Mouse (Mus musculus): Measurements from ENCODE around the gene S100a5. TPM values are rescaled to one million over a fixed set of nuclear protein-coding genes. Genes with fewer than 3 reads are reported as not detected.

The S100a5 gene
- polyA plus RNA-seq (2015; fragmentation: Nextera tagmentation; extraction: Ambion mirVana): not detected in 2 replicates

DNA sequence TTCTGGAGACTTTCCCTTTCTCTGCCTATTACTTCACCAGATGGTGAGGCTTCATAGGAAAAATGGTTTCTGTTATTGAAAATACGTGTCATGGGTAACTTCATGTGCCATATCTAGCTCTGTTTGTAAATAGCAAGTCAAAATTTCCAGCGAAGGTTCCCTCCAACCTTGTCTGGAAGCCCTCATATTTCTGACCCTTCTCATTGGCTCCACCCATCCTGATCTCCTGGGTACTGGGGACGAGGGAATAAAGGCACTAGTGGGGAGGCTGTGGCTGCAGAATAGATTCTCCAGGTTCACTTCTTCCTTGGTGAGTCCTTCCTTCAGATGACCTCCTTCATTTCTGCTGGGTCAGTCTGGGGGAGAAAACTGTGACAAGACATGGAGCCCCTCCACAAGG lies at the start of gene S100a5:
Gene S100a5 (plus strand): TSS at position 301 of the 400 bp plus-strand sequence.
- no peak for ATAC-seq (replicated peaks; ENCODE audit: insufficient number of reproducible peaks, insufficient read depth, low FRiP score, low read depth)
- H3K9me3 ChIP-seq (replicated peaks): no peaks in the 10 kb centered on the region
- H3K27ac ChIP-seq: no peak within 1 kb of the TSS
- H3K36me3 ChIP-seq: no peaks in the 10 kb centered on the region
- no peak within 1 kb of the TSS for H3K4me2 ChIP-seq
- 58% methylated on average over 3 of the region's 3 CpGs for WGBS
- H3K27me3 ChIP-seq: no peaks in the 10 kb centered on the region
- no peak within 1 kb of the TSS for H3K9ac ChIP-seq
- no peak within 1 kb of the TSS for H3K4me3 ChIP-seq
- H3K4me1 ChIP-seq (replicated peaks): peaks cover 25% of the 10 kb centered on the region

GRCm38 (mm10) chr3:90560008-90560628 lies 48.2 kb upstream of the S100a5 start, which contains the start of gene S100a3:
TSS of gene S100a3 (plus strand) at chr3:90560578.
- WGBS: 79% methylated on average over 6 of the region's 6 CpGs
- H3K9me3 ChIP-seq (replicated peaks): no peaks in the 10 kb centered on the region
- no peaks in the 10 kb centered on the region for H3K27me3 ChIP-seq
- no peaks in the 10 kb centered on the region for H3K4me1 ChIP-seq (replicated peaks)
- no peak for ATAC-seq (replicated peaks; ENCODE audit: insufficient number of reproducible peaks, insufficient read depth, low FRiP score, low read depth)
- no peak within 1 kb of the TSS for H3K4me2 ChIP-seq
- H3K36me3 ChIP-seq: no peaks in the 10 kb centered on the region
- no peak within 1 kb of the TSS for H3K9ac ChIP-seq
- no peak within 1 kb of the TSS for H3K4me3 ChIP-seq
- no peak within 1 kb of the TSS for H3K27ac ChIP-seq

DNA sequence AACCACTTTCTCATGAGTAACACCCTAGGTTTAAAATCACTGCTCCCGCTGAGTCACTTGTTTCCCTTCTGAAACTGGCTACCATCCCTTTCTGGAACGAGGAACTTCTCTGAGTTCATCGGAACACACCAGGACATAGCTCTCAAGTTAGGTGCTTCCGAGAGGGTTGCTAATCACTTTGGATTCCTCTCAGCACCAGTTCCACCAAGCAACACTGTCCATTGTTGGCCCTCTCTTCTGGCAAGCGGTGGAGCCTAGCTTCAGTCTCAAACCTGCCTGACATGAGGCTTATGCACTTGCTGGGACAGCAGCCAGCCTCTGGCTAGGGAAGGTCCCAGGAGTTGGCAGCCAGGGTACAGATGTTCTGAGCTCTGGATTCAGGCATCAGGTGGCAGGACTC lies 33.6 kb upstream of the S100a5 start:
- Histone ChIP-seq H3K4me2 (no peak overlapping the region), H3K4me1 (replicated peaks) (no peaks in the 10 kb centered on the region), H3K9ac (no peak overlapping the region), H3K27me3 (no peaks in the 10 kb centered on the region), H3K9me3 (replicated peaks) (no peaks in the 10 kb centered on the region), H3K4me3 (no peak overlapping the region), H3K27ac (no peak overlapping the region), H3K36me3 (no peaks in the 10 kb centered on the region)
- 70% methylated on average over 5 of the region's 5 CpGs for WGBS
- ATAC-seq (replicated peaks; ENCODE audit: insufficient number of reproducible peaks, insufficient read depth, low FRiP score, low read depth): no peak

DNA sequence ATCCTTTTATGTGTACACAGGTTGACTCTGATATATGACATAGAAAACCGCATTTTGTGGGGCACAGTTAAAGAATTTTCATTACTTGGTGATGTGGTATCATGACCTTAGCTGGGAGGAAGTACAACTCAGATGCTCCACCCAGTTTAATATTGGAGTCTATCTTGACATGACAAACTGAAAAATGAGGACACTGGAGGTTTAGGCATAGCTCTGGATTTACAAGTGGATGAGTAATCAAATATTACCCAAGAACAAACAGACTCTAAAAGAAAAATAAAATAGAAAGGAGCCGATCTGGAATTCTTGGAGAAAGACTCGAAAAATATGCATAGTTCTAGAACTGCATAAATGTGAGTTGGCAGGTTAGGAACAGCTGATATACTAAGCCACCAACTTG lies 33.0 kb upstream of the S100a5 start:
- Histone ChIP-seq H3K4me3 (no peak overlapping the region), H3K9me3 (replicated peaks) (no peaks in the 10 kb centered on the region), H3K27ac (no peak overlapping the region), H3K9ac (no peak overlapping the region), H3K27me3 (no peaks in the 10 kb centered on the region), H3K4me1 (replicated peaks) (no peaks in the 10 kb centered on the region), H3K36me3 (no peaks in the 10 kb centered on the region), H3K4me2 (no peak overlapping the region)
- WGBS: 78% methylated on average over 3 of the region's 3 CpGs
- no peak for ATAC-seq (replicated peaks; ENCODE audit: insufficient number of reproducible peaks, insufficient read depth, low FRiP score, low read depth)

DNA sequence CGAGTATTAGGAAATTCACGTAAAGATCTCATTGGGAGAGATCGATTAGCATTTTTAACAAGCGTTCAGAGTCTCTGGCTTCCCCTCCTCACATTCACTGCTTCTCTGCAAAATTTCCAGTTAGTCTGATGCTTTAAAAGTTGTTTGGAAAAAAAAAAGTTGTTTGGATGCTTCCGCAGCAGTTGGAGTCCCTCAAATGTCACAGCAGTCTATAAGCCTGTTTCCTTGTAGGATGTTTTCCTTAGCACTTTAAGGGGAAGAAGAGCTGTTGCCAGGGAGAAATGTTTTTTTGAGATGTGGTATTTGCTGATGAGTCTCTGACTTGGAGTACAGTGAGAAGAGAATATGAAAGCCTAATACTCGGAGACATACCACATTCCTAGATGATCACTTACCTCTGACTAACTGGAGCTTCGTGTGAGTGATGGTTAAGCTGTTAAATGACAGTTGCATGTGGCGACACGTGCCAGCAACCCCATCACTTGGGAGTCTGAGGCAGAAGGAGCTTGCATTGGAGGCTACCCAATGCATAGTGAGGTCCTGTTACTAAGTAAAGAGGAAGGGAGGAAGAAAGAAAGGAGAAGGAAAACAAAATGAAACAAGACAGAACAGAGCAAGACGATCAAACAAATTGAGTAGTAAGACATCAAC lies 31.8 kb upstream of the S100a5 start:
- H3K4me2 ChIP-seq: no peak overlapping the region
- no peaks in the 10 kb centered on the region for H3K9me3 ChIP-seq (replicated peaks)
- H3K4me3 ChIP-seq: no peak overlapping the region
- H3K27me3 ChIP-seq: no peaks in the 10 kb centered on the region
- H3K9ac ChIP-seq: no peak overlapping the region
- no peak overlapping the region for H3K27ac ChIP-seq
- no peaks in the 10 kb centered on the region for H3K36me3 ChIP-seq
- WGBS: 58% methylated on average over 10 of the region's 10 CpGs
- no peak for ATAC-seq (replicated peaks; ENCODE audit: insufficient number of reproducible peaks, insufficient read depth, low FRiP score, low read depth)
- no peaks in the 10 kb centered on the region for H3K4me1 ChIP-seq (replicated peaks)

DNA sequence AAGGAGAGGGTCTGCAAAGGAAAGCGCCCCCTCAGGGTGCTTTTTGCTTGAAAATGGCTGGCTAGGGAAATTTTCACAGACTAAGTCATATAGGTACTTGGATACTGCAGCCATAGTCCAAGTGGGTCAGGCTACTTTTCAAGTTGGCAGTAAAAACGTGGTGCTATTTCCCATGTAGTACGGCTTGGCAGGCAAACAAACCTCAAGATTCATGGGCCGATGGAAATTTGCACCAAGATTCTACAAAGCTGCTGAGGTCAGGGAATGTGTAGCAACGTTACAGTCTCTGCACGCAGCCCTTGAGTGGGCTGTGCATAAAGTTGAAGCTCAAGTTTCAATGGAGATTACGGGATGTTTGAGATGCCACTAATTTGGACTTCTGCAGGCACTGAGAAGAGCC lies 28.9 kb upstream of the S100a5 start:
- no peaks in the 10 kb centered on the region for H3K36me3 ChIP-seq
- H3K9me3 ChIP-seq (replicated peaks): no peaks in the 10 kb centered on the region
- WGBS: 47% methylated on average over 7 of the region's 7 CpGs
- H3K9ac ChIP-seq: no peak overlapping the region
- ATAC-seq (replicated peaks; ENCODE audit: insufficient number of reproducible peaks, insufficient read depth, low FRiP score, low read depth): no peak
- H3K4me3 ChIP-seq: no peak overlapping the region
- H3K4me1 ChIP-seq (replicated peaks): peaks cover 7% of the 10 kb centered on the region
- H3K4me2 ChIP-seq: no peak overlapping the region
- no peaks in the 10 kb centered on the region for H3K27me3 ChIP-seq
- H3K27ac ChIP-seq: no peak overlapping the region

DNA sequence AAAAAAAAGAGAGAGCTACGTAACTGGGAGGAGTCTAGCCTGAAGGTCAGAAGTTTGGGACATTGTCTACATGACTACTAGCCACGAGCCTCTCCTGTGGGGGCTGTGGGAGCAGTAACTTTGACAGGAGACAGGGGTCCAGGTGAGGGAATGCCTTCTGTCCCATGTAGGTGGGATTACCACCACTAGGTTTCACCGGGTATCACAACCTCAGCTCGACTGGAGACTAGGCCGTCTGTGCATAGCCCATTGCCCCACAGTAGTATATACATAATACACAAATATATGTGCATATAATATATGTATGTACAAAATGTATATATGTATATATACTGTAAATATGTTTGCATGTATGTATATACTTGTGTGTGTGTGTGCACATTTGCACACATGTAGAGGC lies 27.2 kb upstream of the S100a5 start:
- no peaks in the 10 kb centered on the region for H3K27me3 ChIP-seq
- H3K27ac ChIP-seq: no peak overlapping the region
- no peaks in the 10 kb centered on the region for H3K9me3 ChIP-seq (replicated peaks)
- ATAC-seq (replicated peaks; ENCODE audit: insufficient number of reproducible peaks, insufficient read depth, low FRiP score, low read depth): no peak
- peaks cover 7% of the 10 kb centered on the region for H3K4me1 ChIP-seq (replicated peaks)
- WGBS: 88% methylated on average over 5 of the region's 5 CpGs
- no peaks in the 10 kb centered on the region for H3K36me3 ChIP-seq
- H3K9ac ChIP-seq: no peak overlapping the region
- H3K4me2 ChIP-seq: no peak overlapping the region
- no peak overlapping the region for H3K4me3 ChIP-seq

DNA sequence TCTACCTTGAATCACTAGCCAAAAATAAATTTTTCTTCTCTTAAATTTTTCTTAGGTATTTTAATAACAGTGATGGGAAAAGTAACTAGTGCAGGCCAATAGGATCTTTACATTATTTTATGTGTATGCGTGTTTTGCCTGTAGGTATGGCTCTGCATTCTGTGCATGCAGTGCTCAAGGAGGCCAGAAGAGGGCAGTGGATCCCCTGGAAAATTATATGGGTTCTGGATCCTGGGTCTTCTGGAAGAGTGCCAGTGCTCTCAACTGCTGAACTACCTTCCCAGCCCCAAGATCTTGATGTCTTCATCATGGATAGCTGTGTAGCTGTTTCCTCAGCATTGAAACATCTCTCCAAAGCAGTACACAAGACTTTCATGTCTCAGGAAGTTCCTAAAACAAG lies 26.2 kb upstream of the S100a5 start:
- Histone ChIP-seq H3K27me3 (no peaks in the 10 kb centered on the region), H3K4me2 (no peak overlapping the region), H3K9ac (no peak overlapping the region), H3K27ac (no peak overlapping the region), H3K36me3 (no peaks in the 10 kb centered on the region), H3K9me3 (replicated peaks) (no peaks in the 10 kb centered on the region), H3K4me1 (replicated peaks) (peaks cover 7% of the 10 kb centered on the region), H3K4me3 (no peak overlapping the region)
- ATAC-seq (replicated peaks; ENCODE audit: insufficient number of reproducible peaks, insufficient read depth, low FRiP score, low read depth): no peak
- 100% methylated on average over 1 of the region's 1 CpGs for WGBS

DNA sequence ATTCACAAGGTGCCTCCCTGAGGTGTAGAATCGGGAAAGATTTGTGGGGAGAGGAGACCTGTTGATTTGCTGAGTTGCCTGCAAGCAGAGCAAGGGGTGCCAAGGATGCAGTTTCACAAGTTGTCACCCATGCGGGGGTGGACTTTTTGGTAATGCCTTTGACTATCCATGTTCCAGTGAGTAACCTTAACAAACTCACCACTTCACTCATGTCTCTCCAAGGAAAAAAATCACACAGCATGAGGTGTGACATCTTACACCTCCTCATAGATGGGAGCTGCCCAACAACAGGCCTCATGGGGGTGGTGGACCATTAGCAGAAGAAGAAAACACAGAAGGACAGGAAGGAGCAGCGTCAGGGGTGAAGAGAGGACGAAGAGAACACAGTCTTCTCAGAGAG lies 25.8 kb upstream of the S100a5 start:
- ATAC-seq (replicated peaks; ENCODE audit: insufficient number of reproducible peaks, insufficient read depth, low FRiP score, low read depth): no peak
- H3K9me3 ChIP-seq (replicated peaks): no peaks in the 10 kb centered on the region
- H3K4me2 ChIP-seq: no peak overlapping the region
- WGBS: 82% methylated on average over 4 of the region's 4 CpGs
- H3K4me1 ChIP-seq (replicated peaks): peaks cover 7% of the 10 kb centered on the region
- H3K27ac ChIP-seq: no peak overlapping the region
- no peak overlapping the region for H3K9ac ChIP-seq
- no peaks in the 10 kb centered on the region for H3K27me3 ChIP-seq
- H3K36me3 ChIP-seq: no peaks in the 10 kb centered on the region
- H3K4me3 ChIP-seq: no peak overlapping the region

DNA sequence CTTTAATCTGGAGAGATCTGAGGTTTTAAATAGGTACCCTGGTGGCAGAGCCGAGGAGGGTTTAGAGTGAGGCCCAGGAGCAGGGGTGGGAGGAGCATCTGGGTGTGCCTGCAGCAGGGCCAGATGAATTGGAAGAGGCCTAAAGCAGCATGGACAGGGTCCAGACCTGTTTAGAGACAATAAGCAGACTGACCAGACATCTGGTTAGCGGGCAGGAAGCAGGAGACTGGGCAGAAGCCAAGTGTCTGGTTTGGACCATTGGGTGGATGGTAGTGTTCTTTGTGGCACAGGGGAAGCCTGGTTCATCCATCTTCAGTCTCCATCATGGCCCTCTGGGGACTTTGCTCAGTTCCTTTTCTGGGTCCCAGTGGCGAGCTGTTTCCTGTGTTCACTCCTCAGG lies 24.4 kb upstream of the S100a5 start:
- H3K4me2 ChIP-seq: no peak overlapping the region
- H3K9ac ChIP-seq: no peak overlapping the region
- no peak overlapping the region for H3K4me3 ChIP-seq
- H3K4me1 ChIP-seq (replicated peaks): peaks cover 10% of the 10 kb centered on the region
- H3K9me3 ChIP-seq (replicated peaks): no peaks in the 10 kb centered on the region
- no peaks in the 10 kb centered on the region for H3K36me3 ChIP-seq
- H3K27ac ChIP-seq: no peak overlapping the region
- no peak for ATAC-seq (replicated peaks; ENCODE audit: insufficient number of reproducible peaks, insufficient read depth, low FRiP score, low read depth)
- no peaks in the 10 kb centered on the region for H3K27me3 ChIP-seq
- 30% methylated on average over 3 of the region's 3 CpGs for WGBS

DNA sequence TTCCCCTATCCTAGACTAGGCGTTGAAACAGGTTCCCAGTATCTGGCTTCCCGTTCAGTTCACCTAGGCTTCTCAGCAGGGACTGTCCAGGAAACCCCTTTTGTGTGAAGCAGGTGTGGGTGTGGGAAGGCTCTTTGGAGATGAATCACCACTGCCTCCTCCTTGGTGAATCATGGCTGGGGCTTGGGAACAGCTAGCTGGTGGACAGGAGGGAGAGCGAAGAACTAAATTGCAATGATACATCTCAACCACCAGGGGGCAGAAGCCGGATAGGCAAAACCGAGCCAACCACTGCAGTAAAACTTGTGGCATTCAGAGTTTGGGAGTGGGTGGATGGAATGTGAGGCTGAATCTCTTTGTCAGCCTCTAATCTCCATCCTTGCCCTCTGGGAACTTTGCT lies 22.7 kb upstream of the S100a5 start:
- Histone ChIP-seq H3K36me3 (no peaks in the 10 kb centered on the region), H3K4me3 (no peak overlapping the region), H3K27me3 (no peaks in the 10 kb centered on the region), H3K27ac (0 out of 2 replicates have a peak overlapping the region, but pooled peaks have one; percentile 28), H3K4me2 (no peak overlapping the region), H3K9ac (no peak overlapping the region), H3K4me1 (replicated peaks) (peaks cover 10% of the 10 kb centered on the region), H3K9me3 (replicated peaks) (no peaks in the 10 kb centered on the region)
- WGBS: 30% methylated on average over 5 of the region's 5 CpGs
- ATAC-seq (replicated peaks; ENCODE audit: insufficient number of reproducible peaks, insufficient read depth, low FRiP score, low read depth): 0 out of 2 replicates have a peak, but pooled peaks have one; percentile 13
